Mouse (Mus musculus) cerebellum, postnatal 25 days (tissue): ENCODE measurements around the gene Siah1b.
A peak's percentile ranks its signal among the peaks of the same experiment; 100 is the strongest.

Experiments used
- DNase-seq, 2 experiments: peaks; one replicate each; pipeline ENCODE4 v3.0.0; 2021; ENCODE audit warnings: mixed read lengths in 2 of 2

Siah1b gene

GRCm38 (mm10) chrX:164027607-164028289 lies 48.5 kb downstream of the Siah1b start, which contains the start of gene Car5b:
Car5b (minus strand) TSS chrX:164027997.
- DNase-seq = peak; percentile 34 to 64
